Mouse (Mus musculus) kidney, embryonic 14.5 days (tissue): ENCODE data around the gene Olfr613. TPM values are rescaled to one million over a fixed set of nuclear protein-coding genes. Genes with fewer than 3 reads are reported as not detected.
"Not testable (repeated sequence)": the region's sequence is repeated elsewhere in the genome, so short reads cannot be mapped to it uniquely, and the experiment has no call there.

Experiments
- ATAC-seq: fragments of 200-750 bp; cut with Nextera tagmentation; 2 replicates; pipeline ENCODE4 v1.8.0; 2017; ENCODE audit warnings: moderate number of reproducible peaks, mild to moderate bottlenecking, moderate TSS enrichment, moderate library complexity; ENCODE audit not compliant: low FRiP score, low TSS enrichment
- H3K27ac ChIP-seq: fragments of 300-500 bp; sonication (generic); 2 replicates; pipeline ENCODE4 v1.5.1; 2014; ENCODE audit warnings: low read depth, mild to moderate bottlenecking, low read length, moderate library complexity, mixed read lengths
- H3K27me3 ChIP-seq: fragments of 300-500 bp; sonication (generic); 2 replicates; pipeline ENCODE4 v1.6.1; 2014; ENCODE audit warnings: mild to moderate bottlenecking, low read length; ENCODE audit not compliant: control insufficient read depth, insufficient read depth
- H3K36me3 ChIP-seq: fragments of 300-500 bp; sonication (generic); 2 replicates; pipeline ENCODE4 v1.6.1; 2014; ENCODE audit warnings: low read length, mixed read lengths; ENCODE audit not compliant: control insufficient read depth, insufficient read depth
- H3K4me1 ChIP-seq: fragments of 300-500 bp; sonication (generic); 2 replicates; pipeline ENCODE4 v1.6.1; 2014; ENCODE audit warnings: low read length, mixed read lengths; ENCODE audit not compliant: control insufficient read depth, insufficient read depth
- H3K4me2 ChIP-seq: fragments of 300-500 bp; sonication (generic); replicated peaks from 2 replicates; pipeline ENCODE4 v1.6.1; 2014; ENCODE audit warnings: low read depth, mild to moderate bottlenecking, low read length
- H3K4me3 ChIP-seq: fragments of 300-500 bp; sonication (generic); 2 replicates; pipeline ENCODE4 v1.5.1; 2014; ENCODE audit warnings: mild to moderate bottlenecking, low read length
- H3K9ac ChIP-seq: fragments of 300-500 bp; sonication (generic); 2 replicates; pipeline ENCODE4 v1.6.1; 2014; ENCODE audit warnings: low read depth, mild to moderate bottlenecking, low read length, moderate library complexity
- H3K9me3 ChIP-seq: fragments of 300-500 bp; sonication (generic); 2 replicates; pipeline ENCODE4 v1.6.1; 2016; ENCODE audit warnings: low read length; ENCODE audit not compliant: control insufficient read depth
- WGBS: fragments of 180-500 bp; shearing (Covaris S2); extraction: QIAGEN DNeasy Blood & Tissue Kit; methylation state at CpG from one replicate; pipeline ENCODE4 v1.1.7; 2014; 5-methylcytosine and 5-hydroxymethylcytosine counted together
- polyA plus RNA-seq: library from polyadenylated mRNA; unstranded; fragments of >200 nt; fragmentation: Nextera tagmentation; extraction: Ambion mirVana; gene quantifications from 2 replicates; pipeline ENCODE4 v1.2.1, GENCODE M21; 2014

The Olfr613 gene
- polyA plus RNA-seq = not detected in 2 replicates

DNA sequence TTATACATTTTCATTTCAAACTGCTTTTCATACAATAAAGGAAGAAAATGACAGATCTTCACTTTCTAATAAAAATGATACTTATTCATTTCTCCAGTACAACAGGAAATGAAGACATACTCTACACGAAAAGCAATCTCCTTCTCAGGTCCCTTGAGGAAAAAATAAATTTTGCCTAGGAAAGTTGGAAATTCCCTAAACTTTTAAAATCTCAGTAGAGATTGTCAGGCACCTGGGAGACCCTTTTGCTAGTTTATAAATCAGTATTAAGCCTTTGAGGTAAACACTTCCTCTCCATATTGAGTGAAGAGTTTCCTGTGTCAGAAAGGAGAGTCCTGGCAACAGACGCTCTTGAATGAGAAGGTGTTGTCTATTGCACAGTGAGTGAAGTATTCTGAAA, at the start of gene Olfr613:
Gene Olfr613 (plus strand): TSS at position 301 of the 400 bp plus-strand sequence.
- no peaks in the 10 kb centered on the region for H3K9me3 ChIP-seq
- no peak within 1 kb of the TSS for H3K27ac ChIP-seq
- H3K4me2 ChIP-seq = no peak within 1 kb of the TSS
- no peaks in the 10 kb centered on the region for H3K36me3 ChIP-seq
- no peaks in the 10 kb centered on the region for H3K4me1 ChIP-seq
- no peak within 1 kb of the TSS for H3K4me3 ChIP-seq
- ATAC-seq = no peak
- no peaks in the 10 kb centered on the region for H3K27me3 ChIP-seq
- no peak within 1 kb of the TSS for H3K9ac ChIP-seq
- 80% methylated on average over 2 of the region's 2 CpGs for WGBS

DNA sequence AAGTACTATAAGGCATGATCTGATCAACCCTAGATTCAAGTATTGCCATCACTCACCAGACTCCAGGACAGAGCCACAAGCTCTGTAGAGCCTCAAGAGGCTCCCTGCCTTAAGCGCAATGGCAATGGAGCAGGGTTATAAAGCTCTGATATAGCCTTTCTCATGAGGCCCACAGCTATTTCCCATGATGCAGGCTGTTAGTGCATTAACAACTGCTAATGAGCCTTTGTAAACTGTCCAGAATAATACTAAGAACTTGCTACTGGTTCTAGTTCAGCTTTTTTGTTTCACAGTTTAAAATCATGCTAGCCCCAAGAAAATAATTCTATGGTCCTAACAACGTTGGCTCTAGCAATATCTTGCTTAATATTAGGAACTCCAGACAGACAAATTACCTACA, 35.9 kb upstream of the Olfr613 start, which contains the start of gene Olfr610:
Gene Olfr610 (minus strand): TSS at position 101 of the 400 bp plus-strand sequence.
- Histone ChIP-seq H3K27ac (no peak within 1 kb of the TSS), H3K4me3 (no peak within 1 kb of the TSS), H3K9me3 (no peaks in the 10 kb centered on the region), H3K4me2 (no peak within 1 kb of the TSS), H3K36me3 (no peaks in the 10 kb centered on the region), H3K4me1 (no peaks in the 10 kb centered on the region), H3K27me3 (no peaks in the 10 kb centered on the region), H3K9ac (no peak within 1 kb of the TSS)
- 86% methylated on average over 2 of the region's 2 CpGs for WGBS
- ATAC-seq = no peak

DNA sequence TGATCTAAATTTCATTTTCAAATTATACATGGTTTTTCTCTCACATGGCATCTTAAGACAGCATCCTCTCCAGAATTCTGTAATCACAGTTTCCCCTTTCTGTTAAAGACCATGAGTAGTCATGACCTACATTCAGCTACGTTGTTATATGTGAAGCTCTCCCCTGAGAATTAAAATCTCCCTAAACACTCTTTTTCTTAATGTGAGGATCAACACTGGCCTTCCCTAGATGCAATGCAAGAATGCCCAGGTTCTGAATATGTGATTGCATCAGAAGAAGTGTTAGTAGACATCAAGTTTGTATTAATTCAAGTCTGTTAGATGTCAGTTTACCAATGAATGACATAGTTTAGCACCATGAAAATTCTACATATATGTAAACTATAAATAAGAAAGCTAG, 27.1 kb upstream of the Olfr613 start, which contains the start of gene Olfr611:
Gene Olfr611 (minus strand): TSS at position 101 of the 400 bp plus-strand sequence.
- H3K27me3 ChIP-seq, H3K9me3 ChIP-seq, H3K4me1 ChIP-seq, H3K9ac ChIP-seq, H3K4me3 ChIP-seq, H3K36me3 ChIP-seq, H3K27ac ChIP-seq, ATAC-seq, H3K4me2 ChIP-seq: not testable (repeated sequence)
- 71% methylated on average over 1 of the region's 1 CpGs for WGBS

DNA sequence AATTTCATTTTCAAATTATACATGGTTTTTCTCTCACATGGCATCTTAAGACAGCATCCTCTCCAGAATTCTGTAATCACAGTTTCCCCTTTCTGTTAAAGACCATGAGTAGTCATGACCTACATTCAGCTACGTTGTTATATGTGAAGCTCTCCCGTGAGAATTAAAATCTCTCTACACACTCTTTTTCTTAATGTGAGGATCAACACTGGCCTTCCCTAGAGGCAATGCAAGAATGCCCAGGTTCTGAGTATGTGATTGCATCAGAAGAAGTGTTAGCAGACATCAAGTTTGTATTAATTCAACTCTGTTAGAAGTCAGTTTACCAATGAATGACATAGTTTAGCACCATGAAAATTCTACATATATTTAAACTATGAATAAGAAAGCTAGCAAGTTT, 5.3 kb upstream of the Olfr613 start, which contains the start of gene Olfr612:
Gene Olfr612 (minus strand): TSS at position 101 of the 400 bp plus-strand sequence.
- not testable (repeated sequence) for H3K4me3 ChIP-seq, H3K27ac ChIP-seq, H3K27me3 ChIP-seq, H3K9me3 ChIP-seq, H3K36me3 ChIP-seq, H3K9ac ChIP-seq, H3K4me1 ChIP-seq, ATAC-seq, H3K4me2 ChIP-seq
- 84% methylated on average over 2 of the region's 2 CpGs for WGBS

DNA sequence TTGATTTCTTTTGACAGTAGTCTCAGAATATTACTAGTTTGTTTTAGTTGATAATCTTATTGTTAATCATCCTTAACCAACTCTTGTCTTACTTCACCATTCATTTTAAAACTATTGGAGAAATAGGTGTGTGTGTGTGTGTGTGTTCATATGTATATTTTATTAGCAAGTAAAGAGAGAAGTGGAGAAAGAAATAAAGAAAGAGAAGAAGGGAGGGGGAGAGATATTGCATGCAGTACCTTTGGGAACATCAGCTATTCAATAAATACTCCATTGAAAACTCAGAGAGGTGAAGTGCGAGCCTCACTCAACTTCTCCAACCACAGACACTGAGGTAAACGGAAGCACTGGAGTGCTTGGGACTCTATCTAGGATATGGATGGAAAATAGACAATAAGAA, 7.9 kb downstream of the Olfr613 start, which contains the start of gene Olfr615:
Gene Olfr615 (plus strand): TSS at position 301 of the 400 bp plus-strand sequence.
- Histone ChIP-seq H3K9me3 (no peaks in the 10 kb centered on the region), H3K27me3 (no peaks in the 10 kb centered on the region), H3K4me1 (no peaks in the 10 kb centered on the region), H3K36me3 (no peaks in the 10 kb centered on the region), H3K9ac (no peak within 1 kb of the TSS), H3K4me2 (no peak within 1 kb of the TSS), H3K4me3 (no peak within 1 kb of the TSS), H3K27ac (no peak within 1 kb of the TSS)
- 80% methylated on average over 2 of the region's 2 CpGs for WGBS
- ATAC-seq = no peak

DNA sequence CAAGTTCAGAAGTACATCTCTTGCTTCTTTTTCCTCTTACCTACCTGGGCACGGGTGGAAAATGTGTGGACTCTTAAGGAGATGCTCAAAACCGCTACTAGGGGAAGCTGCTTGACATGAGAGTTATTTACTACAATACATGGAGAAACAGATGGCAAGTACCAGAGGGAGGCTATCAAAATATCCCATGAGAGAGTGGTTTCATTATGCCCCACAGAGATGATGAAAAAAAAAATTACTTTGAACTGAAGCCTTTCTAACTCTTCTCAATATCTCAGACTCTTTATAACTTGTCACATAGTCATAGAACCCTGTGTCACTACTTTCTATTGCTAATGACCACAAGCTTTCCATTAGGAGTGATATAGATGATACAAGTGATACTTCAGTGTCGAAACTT, 21.2 kb downstream of the Olfr613 start, which contains the start of gene Olfr616:
Gene Olfr616 (minus strand): TSS at position 101 of the 400 bp plus-strand sequence.
- Histone ChIP-seq H3K9me3 (no peaks in the 10 kb centered on the region), H3K36me3 (no peaks in the 10 kb centered on the region), H3K4me2 (no peak within 1 kb of the TSS), H3K27ac (no peak within 1 kb of the TSS), H3K9ac (no peak within 1 kb of the TSS), H3K27me3 (no peaks in the 10 kb centered on the region), H3K4me1 (no peaks in the 10 kb centered on the region), H3K4me3 (no peak within 1 kb of the TSS)
- no peak for ATAC-seq
- WGBS = 90% methylated on average over 3 of the region's 3 CpGs

DNA sequence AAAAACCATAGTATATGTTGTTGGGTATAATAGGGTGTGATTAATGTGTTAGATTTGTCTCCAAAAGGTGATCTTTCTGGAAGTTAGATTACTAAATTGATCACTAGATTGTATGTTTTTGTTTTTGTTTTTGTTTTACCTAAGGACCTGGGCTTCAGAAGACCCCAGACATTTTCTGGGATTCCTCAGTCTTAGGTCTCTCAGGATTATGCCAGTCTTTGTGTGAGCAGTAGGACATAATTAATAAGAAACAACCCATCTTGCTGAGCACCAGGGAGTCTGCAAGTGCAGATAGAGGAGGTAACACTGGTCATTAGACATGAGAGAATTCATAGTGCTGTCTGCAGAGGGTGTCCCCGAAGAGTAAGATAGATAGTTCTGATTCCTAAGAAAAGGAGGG, 24.9 kb downstream of the Olfr613 start, which contains the start of gene Olfr617:
Gene Olfr617 (plus strand): TSS at position 301 of the 400 bp plus-strand sequence.
- Histone ChIP-seq H3K4me2 (no peak within 1 kb of the TSS), H3K27ac (no peak within 1 kb of the TSS), H3K9me3 (no peaks in the 10 kb centered on the region), H3K4me1 (no peaks in the 10 kb centered on the region), H3K36me3 (no peaks in the 10 kb centered on the region), H3K9ac (no peak within 1 kb of the TSS), H3K4me3 (no peak within 1 kb of the TSS), H3K27me3 (no peaks in the 10 kb centered on the region)
- WGBS = 94% methylated on average over 1 of the region's 1 CpGs
- no peak for ATAC-seq

DNA sequence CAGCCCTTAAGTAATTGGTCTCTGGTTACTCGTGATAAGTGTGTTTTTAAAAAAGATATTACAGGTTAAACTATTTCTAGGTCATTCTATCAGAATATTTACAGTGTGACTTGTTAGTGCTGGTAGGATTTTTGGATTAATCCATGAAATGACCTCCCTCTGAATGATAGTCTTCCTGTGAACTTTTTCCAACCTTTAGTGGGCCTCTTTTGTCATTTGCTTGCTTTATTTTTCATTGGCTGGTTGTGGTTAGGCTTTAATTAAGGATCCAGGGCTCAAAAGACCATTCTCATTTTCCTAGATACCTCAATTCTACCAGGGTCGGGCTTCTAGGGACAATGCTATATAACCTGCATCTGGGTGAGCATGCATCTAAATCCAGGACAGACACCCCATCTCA, 41.9 kb downstream of the Olfr613 start, which contains the start of gene Olfr618:
Gene Olfr618 (plus strand): TSS at position 301 of the 400 bp plus-strand sequence.
- Histone ChIP-seq H3K36me3 (no peaks in the 10 kb centered on the region), H3K4me2 (no peak within 1 kb of the TSS), H3K4me1 (no peaks in the 10 kb centered on the region), H3K9ac (no peak within 1 kb of the TSS), H3K27ac (no peak within 1 kb of the TSS), H3K9me3 (no peaks in the 10 kb centered on the region), H3K27me3 (no peaks in the 10 kb centered on the region), H3K4me3 (no peak within 1 kb of the TSS)
- WGBS = 62% methylated on average over 2 of the region's 2 CpGs
- no peak for ATAC-seq

DNA sequence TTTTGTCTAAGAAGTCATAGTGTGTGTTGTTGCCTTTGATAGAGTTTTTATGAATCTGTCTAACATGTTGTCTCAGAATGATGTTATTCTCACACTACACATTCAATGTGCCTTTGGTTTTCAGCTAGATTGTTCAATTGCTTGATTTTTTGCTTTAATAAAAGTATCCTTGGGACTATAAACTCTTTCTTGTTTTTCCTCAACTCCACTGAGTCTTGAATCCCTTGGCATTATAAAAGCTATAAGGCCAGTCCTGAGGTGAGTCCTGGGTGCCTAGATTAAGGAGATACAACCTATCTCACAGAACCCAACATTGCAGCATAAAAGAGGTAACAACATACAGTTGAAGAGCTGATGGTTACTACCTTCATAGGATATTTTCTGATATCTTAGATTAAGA, 52.4 kb downstream of the Olfr613 start, which contains the start of gene Olfr619:
Gene Olfr619 (plus strand): TSS at position 301 of the 400 bp plus-strand sequence.
- Histone ChIP-seq H3K27me3 (no peaks in the 10 kb centered on the region), H3K27ac (no peak within 1 kb of the TSS), H3K36me3 (no peaks in the 10 kb centered on the region), H3K4me1 (no peaks in the 10 kb centered on the region), H3K9ac (no peak within 1 kb of the TSS), H3K4me3 (no peak within 1 kb of the TSS), H3K9me3 (no peaks in the 10 kb centered on the region), H3K4me2 (no peak within 1 kb of the TSS)
- ATAC-seq = no peak
